Mouse (Mus musculus) cerebellum, adult (tissue): Measurements from ENCODE around the gene Gtf3c4.
A peak's percentile ranks its signal among the peaks of the same experiment; 100 is the strongest.

ENCODE experiments used
- ATAC-seq: cut with Nextera tagmentation; 2 replicates; pipeline ENCODE4 v1.9.2; 2017; ENCODE audit warnings: mild to moderate bottlenecking, moderate library complexity, mixed read lengths; ENCODE audit not compliant: insufficient number of reproducible peaks, low FRiP score, low TSS enrichment

Gene Gtf3c4

DNA sequence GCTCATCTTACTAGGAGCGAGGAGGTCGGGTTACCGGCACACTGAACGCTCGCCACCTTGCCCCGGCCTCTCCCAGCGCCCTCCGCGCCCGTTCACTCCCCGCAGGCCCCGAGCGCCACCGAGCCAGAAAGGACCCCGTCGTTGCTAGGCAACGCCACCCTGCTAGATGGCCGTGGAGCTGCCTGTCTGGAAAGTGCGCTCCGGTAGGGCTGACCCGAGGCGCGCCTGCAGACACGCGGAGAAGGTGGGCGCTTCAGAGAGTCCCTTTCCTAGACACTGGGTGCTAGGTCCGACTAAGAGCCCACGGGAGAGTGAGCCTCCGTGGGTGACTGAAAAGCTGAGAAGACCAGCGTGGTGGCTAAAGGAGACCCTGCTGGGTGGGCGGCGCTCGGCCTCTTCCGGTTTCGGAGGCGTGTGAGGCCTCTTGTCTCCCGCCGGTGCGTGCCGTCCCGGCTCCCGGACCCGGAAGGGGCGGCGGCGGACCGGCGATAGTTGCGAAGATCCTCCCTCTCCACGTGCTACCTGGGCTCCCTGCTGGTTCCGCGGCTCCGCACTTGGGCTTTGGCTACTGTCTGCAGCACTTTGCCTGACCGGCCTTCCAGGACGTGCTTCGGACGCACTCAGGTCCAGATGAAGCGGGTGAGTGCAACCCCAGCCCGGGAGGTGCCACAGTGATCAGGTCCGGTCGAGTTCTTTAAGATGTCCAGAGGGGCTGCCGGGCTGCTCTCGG, at the start of gene Gtf3c4, which contains the start of gene Ddx31:
Gtf3c4 (minus strand) TSS at position 139 of the 730 bp plus-strand sequence.
Ddx31 (plus strand) TSS at position 185 of the 730 bp plus-strand sequence.
- peak; percentile 93 for ATAC-seq

DNA sequence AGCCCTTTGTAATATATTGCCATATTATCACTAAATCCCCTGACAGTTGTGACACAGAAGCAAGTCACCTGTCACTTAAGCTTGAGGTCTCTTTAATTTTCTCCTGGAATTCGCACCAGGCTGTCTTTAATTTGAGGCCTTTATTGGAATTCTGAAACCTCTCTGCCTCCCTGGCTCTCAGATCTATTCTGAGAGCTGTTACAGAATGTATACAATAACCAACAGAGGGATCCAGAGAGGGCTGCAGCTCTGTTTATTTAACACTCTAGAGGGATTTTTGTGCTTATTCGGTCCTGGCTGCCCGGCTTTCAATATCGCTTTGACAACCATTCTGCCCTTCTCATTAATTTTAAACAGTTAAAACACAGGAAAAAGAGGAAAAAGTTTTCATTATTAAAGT, 44.8 kb upstream of the Gtf3c4 start:
- ATAC-seq = no peak

DNA sequence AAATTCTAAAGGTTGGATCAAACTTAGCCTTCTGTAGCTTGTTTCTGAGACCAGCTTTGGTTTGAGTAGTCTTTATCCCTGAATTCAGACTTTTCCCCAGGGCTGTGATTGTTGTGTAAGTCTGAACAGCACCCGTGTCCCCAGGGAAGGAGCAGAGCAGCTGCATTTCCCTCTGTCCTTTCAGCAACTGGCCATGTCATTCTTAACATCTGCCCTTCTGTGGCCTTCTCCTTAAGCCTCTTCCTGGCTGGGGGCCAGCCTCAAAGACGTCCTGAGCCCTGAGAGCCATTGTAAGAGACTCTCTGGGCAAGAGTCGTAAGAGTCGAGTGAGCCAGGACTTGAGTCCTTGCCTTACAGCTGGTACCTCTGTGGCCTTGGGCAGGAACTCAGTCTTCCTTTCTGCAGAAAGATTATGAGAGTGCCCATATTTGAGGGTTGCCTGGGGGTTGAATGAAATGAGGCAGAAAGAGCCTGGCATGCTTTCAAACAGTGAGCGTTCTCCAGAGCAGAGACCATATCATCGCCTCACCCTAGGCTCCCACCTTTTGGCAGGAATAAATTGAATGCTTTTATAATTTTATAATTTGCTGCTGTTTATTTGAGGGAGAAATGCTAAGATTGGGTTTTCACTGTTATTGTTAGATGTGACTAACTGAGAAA, 42.8 kb upstream of the Gtf3c4 start:
- no peak for ATAC-seq

DNA sequence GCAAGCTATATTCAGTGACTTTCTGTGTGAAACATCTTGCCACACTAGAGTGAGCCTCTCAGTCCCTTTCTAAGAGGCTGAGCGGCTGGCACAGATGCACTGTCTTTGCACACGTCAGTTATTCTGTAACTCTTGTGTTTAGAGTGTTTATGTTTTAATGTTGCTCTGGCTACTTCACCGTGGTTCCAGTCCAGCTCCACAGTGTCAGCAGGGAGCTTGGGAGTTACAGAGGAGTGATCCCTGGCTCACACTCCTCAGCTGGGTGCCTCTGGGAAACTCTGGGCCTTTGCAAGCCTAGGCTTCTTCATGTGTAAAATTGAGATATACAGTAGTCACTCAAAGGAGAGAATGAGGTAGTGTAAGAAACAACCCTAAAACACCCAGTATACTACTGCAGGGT, 41.9 kb upstream of the Gtf3c4 start:
- no peak for ATAC-seq

DNA sequence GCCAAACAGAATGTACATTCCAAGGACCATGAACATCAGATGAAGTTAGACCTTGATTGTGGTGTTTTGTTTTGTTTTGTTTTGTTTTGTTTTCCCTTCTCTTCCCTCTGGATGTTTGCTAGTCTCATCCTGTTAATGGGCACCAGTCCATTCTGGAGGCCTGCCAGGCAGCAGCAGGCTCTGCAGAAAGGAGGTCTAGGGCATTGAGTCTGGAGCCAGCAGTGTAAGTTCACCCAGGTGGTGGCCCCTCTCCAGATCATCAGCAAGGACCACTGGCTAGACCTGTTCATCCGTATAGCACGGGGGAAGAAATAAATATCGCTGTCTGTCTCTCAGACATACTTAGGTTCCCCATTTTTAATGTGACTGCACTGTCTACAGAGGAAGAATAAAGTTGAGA, 41.1 kb upstream of the Gtf3c4 start:
- ATAC-seq = no peak

DNA sequence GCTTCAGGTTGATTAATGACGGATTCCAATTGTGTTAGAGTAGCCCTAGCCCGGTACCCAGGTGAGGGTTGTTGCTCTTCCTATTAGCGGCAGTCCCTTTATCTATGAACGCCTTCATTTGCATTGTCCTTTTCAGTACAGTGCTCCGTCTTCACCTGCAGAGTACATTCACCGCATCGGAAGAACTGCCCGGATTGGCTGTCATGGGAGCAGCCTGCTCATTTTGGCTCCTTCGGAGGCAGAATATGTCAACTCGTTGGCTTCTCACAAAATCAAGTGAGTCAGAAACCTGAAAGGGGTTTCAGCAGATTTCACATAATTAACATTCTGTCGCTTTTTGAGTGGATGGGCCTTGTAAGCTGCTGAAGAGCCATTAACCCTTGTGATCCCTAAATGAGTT, 35.4 kb upstream of the Gtf3c4 start:
- ATAC-seq = no peak

DNA sequence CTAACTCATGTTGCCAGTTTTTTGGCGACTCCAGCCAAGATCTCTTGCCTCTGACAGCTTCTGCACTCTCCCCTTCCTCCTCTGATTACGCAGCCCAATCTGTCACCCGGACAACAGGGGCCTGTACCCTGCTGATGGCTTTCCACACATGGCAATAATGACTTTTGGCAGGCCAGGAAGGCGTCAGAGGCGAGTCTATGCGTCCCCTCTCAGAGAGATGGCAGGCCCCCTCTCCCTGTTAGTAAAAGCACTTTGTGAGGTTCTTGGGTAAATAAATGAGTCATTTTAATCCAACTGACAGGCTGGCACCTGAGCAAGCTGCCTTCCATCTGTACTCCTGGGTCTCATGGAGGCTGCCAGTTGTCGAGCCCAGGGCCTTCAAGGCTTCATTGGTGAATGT, 27.3 kb upstream of the Gtf3c4 start:
- peak; percentile 80 for ATAC-seq

DNA sequence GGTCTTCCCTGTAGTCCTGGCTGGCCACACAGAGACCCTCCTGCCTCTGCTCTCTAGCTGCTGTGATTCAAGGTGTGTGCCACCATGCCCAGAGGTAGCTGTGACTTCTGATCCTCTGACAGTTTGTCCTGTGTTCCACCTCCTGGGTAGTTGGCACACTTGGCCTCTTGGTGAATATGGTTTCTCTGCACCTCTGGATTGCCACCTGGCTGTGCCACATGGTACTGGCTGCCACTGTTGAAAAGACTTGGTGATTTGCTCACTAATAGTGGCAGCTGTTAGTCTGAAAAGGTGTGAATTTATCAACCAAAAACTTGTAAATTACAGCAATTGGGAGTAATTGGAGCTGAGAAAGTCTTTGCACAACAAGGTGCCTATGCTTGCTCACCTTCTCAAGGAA, 23.7 kb upstream of the Gtf3c4 start:
- ATAC-seq = no peak

DNA sequence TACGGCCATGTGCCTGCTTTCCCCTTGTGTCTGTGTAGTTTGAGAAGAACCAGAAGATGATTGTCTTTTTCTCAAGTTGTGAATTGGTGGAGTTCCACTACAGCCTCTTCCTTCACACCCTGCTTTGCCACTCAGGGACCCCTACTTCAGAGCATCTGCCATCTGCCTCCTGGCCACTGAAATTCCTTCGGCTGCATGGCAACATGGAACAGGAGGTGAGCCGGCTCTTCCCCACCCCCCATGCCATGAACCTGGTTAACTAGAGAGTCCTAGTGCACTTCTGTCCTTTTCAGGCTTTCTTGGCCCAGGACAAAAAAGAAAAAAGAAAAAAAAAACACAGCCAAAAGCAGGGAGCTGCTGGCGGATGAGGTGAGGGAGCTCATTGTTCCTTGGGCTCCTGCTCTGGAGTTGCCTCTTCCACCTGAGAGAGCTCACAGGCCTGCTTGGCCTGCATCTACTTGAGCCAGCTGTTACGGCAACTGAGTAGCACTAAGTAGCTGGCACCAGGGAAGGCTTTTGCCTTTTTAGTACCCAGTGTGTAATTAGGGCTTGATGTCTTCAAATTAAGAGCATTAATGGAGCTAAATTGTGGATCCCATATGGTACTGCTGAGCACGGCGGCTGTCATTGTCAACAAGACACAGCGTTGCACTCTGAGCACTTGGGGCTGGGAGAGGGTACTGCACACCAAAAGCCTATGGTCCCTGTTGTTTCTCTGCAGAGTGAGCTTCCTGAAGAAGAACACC, 20.7 kb upstream of the Gtf3c4 start:
- no peak for ATAC-seq

DNA sequence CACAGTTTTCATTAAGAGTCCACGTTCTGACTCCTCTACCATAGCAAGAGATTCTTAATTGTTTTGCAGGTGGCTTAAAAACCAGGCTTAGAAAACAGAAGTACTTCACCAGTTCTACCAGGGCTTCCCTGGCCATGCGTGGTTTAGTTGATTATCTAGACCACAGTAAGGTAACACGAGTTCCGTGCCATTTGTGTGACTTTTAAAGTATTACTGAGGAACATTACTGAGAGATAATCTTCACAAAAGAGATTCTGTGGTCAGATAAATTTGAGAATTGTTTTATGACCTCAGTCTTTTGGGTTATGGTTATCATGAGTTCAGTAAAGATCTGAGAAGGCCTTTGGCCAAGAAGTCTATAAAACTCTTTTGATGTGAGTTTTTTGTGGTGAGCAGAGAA, 19.1 kb upstream of the Gtf3c4 start:
- no peak for ATAC-seq

DNA sequence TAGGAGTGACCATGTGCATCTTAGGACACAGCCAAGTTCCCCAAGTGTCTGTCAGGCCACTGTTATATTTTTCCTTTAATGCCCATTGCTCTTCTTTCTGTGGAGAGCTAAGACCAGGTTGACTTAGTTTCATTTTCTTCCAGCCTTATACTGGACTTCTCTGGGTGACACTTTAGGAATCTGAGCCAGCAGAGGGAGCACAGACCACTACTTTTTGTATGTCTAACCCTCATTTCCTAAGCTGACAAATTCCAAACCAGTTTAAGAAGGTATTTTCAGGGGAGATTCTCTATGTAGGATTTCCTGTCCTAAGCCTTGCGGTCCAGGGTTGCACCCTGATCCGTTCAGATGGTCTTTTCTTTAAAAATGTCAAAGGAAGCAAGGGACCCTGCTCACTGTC, 15.6 kb upstream of the Gtf3c4 start:
- no peak for ATAC-seq

DNA sequence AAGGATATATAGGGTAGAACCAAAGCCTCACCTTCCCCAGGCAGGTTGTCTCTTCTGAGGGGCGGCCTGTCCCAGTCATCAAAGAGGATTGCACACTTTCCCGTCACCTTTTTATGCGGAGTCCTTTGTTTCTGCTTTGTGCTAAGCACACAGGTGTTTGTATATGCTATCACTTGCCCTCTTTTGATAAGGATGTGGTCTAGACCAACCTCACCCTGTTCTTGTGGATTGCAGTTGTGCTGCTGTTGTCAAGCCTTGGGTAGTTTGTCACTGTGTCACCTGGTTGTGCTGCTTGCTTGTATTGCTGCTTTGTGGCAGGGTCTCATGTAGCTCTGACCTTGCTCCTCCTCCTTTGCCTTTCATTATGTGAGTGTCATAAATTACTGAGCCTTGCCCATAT, 12.4 kb upstream of the Gtf3c4 start:
- ATAC-seq = no peak

DNA sequence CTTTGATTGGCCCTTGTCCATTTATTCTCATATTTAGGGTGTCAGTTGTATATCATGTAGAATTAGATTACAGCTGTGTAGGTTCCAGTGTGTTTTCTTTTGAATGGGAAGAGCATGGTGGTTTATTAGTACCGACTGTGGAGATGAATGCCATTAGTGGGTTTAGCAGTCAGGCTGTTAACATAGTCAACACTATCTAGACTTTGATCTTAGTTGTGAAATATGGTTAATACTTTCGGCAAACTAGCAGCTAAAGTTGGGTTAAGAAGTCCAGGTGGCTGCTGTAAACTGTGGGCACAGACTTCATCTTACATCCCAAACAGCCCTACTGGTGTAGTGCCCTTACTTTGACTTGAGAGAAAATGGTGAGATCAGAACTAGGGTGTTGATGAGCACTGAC, 8.7 kb upstream of the Gtf3c4 start:
- no peak for ATAC-seq

DNA sequence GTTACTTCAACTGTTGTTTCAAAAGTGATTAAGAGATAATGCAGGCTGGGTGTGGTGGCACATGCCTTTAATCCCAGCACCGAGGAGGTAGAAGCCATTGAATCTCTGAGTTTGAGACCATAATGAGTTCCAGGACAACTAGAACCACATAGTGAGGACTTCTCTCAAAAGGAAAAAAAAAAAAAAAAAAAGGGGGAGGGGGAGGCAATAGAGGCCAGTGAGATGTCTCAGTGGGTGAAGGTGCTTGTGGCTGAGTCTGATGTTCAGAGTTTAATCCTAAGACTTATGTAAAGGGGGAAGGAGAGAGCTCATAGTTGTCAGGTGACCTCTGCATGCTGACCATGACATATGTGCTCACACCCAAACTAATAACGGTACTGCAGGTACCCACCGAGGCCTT, 1.9 kb upstream of the Gtf3c4 start:
- ATAC-seq = no peak

DNA sequence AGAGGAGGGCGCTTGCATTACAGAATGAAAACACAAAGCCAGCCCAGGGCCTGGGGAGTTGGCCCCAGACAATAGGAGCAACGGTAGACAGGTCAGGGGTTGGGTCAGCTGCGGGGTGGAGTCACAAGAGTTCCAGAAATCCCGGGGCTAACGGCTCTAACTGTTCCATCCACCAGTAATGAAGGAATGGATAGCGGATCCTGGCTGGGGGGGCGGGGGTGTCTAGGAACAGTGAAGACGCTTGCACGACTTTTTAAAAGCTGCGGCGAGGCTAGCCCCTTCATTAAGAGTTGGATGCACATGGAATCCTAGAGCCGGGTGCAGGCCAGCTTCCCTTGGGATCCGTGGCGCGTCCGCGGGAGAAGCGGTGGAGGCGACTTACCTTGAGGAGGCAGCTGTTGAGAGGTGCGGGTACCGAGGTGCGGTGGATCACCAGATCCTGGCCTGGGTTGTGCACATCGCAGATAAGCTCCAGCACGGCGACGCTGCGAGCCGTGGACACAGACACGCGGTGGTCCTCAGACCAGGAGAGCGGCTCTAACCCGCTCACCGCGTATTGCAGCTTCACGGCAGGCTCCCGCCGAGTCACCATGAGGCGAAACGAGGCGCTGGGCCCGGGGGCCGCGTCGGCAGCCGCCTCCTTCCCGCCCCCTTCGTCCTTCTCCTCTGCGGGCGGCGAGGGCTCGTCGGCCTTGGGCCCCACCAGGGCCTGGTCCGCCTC, 499 bp downstream of the Gtf3c4 start:
- peak; percentile 47; the same call in 1 of the 2 replicates for ATAC-seq

DNA sequence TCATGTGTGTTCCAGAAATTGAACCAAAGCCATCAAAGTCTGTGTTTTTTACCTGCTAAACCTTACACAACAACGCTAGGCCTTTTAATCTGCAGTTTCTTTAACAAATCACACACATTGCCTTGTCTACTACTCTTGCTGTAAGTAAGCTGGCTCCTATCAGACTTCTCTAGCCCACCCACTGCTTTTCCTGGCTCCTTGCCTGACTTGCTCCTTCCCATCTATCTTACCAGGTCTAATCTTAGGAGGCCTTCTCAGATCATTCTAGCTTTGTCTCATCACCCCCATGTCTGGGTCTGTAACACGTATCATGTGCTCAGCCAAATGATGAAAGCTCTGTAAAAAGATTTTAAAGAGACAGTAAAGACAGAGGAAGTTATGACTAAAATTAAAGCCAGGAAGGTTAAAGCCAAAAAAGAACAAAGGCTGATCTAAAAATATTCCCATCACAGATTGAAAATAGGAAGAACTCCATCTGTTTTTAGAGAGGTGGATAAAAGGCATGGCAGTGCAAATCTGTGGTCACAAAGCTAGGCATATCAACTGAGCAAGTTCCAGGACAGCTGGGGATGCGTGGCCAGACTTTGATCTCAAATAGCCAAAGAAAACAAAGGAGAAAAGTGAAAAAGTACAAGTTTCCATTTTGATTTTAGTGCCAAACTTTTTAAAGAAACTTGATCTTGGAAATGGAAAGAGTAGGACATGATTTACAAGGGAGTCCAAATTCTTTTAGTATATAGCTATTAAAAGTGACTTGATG, 3.8 kb downstream of the Gtf3c4 start:
- no peak for ATAC-seq

DNA sequence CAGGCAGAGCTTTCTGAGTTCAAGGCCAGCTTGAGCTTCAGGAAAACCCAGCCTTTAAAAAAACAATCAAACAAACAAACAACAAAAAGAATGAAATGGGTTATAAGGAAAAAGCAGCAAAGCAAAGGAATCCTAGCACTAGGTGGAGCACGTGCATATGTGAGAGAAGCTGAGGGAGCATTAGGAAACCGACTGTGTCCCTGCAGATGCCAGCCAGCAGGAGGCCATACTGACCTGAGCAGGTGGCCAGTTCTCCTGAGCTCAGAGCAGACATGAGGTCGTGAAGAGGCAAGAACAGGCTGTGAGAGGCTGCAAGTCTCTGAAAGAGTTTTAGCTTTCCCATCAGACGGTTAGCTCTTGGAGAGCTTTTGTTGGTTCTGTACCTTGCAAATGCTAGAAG, 10.9 kb downstream of the Gtf3c4 start:
- ATAC-seq = no peak

DNA sequence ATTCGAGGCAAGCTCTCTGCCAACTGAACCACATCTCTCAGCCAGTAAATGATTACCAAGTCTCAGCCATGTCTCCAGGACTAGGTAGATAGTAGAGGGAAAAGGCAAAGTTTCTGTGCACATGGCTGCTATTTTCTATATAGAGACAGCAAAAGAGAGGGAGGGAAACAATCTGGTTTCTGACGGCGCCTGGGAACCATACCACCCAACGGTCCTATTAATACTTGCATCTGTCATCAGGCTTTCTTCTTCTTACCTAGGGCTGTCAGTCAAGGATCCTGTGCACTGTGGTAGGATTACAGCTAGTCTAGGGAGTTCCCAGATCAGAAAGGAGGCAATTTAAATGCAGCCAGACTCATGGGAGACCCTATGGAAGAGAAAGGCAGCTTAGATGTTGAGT, 21.3 kb downstream of the Gtf3c4 start:
- no peak for ATAC-seq

DNA sequence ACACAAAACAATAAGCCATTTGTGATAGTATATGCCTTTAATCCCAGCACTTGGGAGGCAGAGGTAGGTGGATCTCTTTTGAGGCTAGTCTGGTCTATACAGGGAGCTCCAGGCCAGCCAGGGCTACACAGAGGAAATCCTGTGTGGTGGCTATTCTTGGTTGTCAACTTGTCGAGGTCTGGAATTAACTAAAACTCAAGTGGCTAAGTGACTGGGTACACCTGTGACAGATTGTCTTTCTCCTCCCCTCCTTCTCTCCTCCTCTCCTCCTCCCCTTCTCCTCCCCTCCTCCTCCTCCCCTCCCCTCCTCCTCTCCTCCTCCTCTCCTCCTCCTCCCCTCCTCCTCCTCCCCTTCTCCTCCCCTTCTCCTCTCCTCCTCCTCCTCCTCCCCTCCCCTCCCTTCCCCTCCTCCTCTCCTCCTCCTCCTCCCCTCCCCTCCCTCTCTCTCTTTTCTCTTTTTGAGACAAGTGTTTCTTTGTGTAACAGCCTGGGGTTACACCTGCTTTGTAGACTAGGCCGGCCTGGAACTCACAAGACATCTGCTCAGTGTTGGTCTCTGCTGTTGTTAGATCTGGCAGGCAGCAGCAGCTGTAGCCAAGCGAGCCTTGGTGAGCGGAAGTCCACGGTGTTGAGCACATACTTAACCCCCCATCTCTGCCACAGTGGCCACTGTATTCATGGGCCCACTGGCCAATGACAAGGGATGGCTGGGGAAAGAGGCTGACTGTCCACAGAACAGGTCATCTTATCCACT, 29.7 kb downstream of the Gtf3c4 start:
- no peak for ATAC-seq
